Mouse (Mus musculus): ENCODE data around the gene Erc2.

The Erc2 gene

DNA sequence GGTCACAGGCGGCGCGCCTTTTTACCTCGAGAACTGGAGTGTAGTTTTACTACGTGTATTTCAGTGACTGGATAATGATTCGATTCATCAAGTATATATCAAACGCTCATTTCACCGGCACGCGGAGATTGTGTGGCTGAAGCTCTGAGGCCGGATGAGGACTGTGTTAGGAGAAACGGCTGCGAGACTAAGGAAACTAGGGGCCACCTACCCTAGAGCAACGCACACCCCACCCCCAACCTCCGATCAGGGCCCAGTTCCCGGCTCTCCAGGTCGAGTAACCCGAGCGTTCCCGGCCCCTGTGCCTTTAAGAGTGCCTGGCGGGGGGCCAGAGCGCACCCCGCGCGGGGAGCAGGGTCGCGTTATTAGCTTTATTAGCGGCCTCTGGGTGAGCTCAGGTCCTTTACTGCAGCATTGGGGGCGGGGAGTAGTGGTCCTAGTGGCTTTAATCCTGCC is 884.2 kb downstream of the Erc2 start:
- no peak for DNase-seq (ENCODE audit: low spot score in 2 of 2)

DNA sequence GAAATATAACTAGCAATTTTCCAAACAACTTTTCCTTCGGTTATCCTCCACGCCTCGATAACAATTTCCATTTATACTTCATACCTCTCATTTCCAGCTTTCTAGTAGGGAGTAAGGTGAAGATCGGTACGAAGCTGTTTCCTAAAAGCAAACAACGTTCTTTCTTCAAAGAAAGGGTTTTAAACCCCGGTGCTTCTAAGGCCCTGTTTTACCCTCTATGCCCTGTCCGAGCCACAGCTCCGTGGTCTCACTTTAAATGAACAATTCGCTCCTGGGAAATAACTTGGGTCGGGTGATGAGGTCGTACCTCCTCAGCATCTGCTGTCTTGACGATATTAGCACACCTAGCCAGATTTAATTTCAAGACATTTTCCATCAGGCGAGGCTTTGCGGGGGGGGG is 884.8 kb downstream of the Erc2 start:
- no peak for DNase-seq (ENCODE audit: low spot score in 2 of 2)

DNA sequence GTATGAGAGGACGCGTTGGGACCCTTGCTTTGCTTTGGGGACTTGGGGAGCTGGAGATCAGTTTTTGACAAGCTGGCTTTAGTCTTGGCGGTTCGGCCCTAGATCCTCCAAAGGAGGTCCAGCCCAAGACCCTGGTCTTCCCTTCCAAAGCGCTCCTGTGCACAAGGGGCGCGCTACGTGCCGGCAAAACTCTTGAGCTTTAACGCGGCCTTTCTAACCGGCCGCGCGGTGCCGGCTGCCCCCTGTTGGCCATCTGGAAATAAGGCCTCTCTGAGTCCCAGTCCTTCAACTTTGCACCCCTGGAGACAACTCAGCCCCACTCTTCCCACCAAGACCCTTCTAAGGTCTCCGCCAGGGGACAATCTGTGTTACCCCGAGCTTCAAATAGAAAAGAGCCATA is 885.2 kb downstream of the Erc2 start:
- DNase-seq (ENCODE audit: low spot score in 2 of 2): peak in 1 of 2 experiments; percentile 31

DNA sequence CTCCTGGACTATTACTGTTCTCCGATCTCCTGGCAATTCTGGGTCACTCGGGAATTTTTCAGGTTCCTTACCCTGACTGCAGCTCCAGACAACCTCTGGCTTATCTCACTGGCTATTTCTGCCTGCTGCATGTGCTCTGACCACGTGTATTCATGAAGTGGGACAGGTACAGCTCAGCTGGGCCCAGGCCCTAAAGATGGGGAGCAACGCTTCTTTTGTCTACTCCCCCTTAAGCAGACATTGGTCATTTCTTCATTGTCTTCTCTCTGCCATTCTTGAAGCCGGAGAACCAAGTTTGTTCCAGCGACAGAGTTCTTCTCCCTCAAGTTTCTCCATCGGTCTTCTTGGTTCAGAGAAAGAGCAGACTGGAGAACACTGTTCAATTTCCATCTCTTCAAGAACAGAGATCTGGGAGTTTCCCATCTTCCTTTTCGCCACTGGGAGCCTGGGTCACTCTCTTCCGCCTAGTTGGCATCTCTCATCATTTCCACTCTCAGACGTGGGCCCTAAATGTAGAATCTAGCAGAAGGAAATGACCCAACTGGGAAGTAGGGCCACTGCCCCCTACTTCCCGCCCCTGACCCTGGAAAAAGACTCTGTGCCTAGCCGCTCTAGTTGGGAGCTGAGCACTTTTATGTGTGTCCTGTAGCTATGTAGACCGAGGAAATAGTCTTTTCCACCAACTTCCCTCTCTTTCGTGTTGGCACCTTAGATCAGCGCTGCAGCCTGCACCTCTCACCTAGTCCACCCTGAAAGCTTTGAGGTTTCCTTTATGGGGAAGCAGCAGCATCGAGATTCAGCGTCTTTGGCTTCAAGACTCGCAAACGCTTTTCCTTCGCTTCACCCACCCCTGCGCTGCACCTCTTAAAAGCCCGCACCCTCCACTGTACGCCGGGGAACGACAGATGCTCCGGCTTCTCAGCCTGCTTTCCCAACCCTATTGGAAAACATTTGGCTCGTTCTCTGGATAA is 886.3 kb downstream of the Erc2 start:
- DNase-seq (ENCODE audit: low spot score in 2 of 2): no peak

DNA sequence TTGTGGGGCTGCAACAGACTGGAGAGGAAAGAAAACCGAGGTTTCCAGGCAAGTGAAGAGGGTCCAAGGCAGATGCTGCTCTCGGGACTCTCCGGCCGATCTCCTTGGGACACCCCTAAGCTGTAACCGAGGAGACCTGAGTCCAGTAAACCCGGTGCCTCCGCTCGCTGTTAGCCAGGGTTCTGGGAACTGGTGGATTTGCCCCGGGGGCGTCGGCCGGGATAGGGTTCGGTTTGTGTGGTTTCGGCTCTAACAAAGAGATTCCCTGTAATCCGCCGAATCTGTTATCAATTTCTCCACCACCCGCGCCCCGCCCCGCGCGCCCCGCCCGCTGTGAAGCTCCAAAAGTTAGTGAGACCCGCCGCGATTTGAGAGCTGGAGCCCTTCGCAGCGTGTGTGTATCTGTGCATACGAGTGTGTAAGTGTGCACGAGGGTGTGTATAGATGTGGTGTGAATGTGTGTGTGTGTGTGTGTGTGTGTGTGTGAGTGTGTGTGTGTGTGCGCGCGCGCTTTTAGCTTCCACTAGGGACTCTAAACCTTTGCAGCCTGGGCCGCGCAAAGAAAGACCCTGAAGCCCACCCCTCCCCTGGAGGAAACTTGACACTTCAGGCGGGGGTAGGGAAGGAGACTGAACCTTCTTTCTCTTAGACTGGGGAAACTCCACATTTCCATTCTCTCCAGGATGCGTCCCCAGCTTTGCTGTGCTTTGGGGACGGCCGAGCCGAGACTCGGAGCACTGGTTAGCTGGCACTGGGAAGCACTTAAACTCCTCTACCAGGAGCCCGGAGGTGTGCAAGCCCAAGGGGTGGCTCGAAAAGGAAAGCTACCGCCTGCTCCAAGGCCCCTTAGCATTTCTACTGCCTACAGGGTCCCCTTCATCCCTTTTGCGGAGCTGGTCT is 887.5 kb downstream of the Erc2 start:
- no peak for DNase-seq (ENCODE audit: low spot score in 2 of 2)

DNA sequence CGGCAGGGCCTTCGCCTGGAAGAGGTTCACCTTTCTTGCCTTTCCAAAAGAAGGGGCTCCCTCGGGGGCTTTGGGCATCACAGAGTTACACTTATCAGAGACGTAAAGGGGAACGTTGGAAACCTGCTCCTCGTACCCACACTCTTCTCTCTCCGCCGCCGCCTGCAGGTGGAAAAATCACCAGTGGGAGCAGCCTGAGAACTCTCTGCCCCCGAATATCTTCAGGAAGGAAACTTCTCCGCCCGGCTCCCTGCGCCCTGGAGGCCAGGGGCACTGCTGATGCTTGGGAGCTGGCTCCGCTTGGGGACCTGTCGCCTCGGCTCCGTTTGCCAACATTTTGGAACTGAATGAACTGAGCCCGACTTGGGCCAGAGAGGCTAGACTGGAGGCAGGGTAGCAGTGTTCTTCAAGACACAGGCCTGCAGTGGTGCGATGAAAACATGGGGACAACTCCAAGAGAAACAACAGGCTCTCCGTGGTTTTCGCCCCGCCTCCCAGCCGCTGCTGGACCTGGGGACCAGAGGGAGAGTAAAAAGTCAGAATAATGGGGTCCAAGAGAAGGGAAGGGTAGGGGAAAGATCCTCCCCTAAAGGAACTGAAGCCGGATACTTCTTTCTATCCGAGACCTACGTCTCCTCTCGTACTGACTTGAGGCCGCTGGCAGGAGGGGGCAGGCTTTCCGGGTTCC is 888.3 kb downstream of the Erc2 start:
- DNase-seq (ENCODE audit: low spot score in 2 of 2): no peak

DNA sequence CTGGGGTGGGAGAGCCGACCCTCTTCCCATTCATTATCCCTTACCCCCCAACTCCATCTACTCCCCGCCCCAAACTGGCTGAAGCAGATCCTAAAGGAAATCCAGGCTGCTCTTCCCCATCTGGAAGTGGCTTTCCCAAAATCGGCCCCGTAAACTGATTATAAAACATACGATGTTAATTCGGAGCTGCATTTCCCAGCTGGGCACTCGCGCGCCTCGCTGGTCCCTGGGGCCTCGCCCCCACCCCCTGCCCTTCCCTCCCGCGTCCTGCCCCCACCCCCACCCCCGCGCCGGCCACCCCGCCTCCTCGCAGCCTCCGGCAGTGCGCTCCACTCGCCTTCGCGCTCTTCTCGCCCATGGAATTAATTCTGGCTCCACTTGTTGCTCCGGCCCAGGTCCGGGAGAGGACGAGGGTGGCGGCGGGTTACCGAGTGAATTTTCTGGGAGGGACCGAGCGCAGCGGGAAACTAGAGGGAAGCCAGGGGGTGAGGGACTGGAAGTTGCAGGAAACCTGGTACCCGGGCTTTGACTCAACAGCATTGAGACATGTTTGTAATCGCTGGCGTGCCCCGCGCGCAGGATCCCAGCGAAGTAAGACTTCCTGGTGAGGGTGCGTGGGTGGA is 888.9 kb downstream of the Erc2 start:
- DNase-seq (ENCODE audit: low spot score in 2 of 2): no peak

DNA sequence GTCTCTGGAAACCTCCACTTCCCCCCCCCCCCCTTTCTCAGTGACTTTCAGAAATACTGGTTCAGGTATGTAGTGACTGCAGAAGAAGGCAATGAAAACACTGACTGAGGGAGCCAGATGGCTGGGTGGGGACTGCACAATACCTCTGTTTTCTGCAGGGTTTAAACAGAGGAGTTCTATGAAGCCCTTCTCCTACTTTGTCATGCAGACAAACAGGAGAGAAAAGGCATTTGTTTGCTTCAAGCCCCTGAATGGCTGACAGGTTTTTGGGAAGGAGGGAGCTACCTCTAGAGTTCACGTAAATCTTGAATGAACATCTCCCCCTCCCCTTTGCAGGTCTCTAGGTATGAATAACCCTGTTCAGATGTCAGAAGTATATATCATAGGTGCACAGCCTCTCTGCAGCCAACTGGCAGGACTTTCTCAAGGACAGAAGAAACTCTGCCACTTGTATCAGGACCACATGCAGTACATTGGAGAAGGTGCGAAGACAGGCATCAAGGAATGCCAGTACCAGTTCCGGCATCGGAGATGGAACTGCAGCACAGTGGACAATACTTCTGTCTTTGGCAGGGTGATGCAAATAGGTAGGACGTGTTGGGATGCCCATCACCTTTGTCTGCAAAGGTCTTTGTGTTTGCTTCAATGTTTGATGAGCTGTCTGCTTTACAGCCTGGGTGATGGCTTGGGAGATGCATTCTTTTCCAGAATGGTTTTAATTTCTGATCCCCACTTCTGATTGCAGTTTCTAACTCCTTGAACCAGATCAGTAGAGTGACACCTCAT is 890.8 kb downstream of the Erc2 start:
- DNase-seq (ENCODE audit: low spot score in 2 of 2): no peak

DNA sequence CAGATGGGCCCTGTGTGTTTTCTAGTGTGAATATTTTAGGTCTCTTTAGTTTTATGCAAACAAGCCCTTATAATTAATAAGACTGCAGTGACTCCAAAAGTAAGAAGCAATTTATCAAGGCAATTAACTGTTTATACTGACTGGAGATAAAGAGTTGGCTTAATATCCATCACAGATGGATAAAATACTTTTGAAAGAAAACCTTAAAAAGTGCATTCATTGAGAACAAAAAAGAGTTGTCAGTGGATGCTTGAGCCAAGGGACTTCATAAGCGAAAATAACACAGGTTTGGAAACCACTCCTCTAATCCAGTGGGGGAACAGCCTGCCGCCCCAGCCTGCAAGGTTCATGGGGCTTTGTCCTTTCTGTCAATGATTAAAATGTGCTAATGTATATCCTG is 891.9 kb downstream of the Erc2 start:
- no peak for DNase-seq (ENCODE audit: low spot score in 2 of 2)

DNA sequence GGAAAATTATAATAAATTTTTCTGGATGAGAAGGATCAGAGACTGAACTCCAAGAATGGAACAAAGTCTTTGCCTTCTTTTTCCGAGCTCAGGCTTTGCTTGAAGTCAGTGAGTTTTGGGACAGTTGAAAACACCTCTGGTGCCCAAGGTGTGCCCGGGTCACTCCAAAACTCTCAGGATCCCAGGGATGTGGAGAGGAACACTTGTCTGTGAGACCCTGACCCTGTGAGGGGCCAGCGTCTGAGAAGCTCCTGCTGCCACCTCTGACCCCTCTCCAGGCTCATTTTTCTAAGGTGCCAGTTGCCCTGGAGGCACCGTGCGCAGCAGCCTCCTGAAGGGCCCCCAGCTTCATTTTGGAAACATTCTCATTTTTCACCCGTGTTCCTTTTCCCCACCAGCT is 893.1 kb downstream of the Erc2 start:
- DNase-seq (ENCODE audit: low spot score in 2 of 2): no peak

DNA sequence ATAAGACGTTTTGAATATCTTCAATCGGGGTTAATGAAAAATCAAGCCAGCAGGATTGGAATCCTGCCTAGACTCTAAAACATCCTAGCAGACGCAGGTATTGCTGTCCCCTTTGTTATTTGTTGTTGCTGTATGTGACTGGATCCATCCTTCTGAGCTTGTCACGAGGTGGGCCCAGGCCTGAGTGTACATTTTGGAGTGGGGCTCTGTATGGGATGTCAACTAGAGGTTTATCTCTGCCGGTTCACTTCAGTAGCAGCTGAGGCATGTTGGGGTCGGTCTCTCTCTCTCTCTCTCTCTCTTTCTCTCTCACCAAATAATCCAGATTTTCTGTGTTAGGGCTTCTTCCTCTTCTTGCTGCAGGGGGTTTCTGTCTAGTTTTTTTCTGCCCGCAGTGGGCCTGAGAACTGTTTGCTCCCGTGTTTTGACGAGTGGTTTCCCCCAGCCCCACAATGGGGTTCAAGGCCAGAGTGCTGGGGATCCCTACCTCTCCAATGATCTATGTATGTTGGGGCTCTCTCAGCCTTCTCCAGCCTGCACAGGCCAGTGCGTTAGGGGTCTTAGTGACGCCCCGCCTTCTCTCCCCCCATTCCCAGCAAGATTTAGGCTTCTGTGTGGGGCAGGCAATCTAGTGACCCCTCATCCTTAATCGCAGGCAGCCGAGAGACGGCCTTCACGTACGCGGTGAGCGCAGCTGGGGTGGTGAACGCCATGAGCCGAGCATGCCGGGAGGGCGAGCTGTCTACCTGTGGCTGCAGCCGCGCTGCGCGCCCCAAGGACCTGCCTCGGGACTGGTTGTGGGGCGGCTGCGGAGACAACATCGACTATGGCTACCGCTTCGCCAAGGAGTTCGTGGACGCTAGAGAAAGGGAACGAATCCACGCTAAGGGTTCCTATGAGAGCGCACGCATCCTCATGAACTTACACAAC is 895.7 kb downstream of the Erc2 start:
- no peak for DNase-seq (ENCODE audit: low spot score in 2 of 2)

DNA sequence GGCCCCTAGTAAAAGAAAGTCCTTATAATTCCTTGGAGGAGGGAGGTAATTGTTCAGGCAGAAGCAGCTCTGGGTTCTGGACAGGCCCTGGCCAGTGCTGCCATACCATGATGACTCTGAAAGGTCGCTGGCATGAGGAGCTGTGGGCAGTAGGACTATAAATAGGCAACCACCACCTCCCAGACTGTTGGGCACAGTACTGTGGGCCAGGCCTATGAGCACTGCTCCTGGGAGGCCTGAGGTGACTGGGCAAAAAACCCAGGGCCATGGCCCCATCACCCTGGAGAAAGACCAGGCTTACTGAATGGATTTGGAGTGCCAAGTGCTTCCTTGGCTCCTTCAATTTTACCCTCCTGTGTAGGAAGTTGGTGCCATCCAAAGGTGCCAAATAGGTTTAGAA is 898.9 kb downstream of the Erc2 start:
- no peak for DNase-seq (ENCODE audit: low spot score in 2 of 2)

DNA sequence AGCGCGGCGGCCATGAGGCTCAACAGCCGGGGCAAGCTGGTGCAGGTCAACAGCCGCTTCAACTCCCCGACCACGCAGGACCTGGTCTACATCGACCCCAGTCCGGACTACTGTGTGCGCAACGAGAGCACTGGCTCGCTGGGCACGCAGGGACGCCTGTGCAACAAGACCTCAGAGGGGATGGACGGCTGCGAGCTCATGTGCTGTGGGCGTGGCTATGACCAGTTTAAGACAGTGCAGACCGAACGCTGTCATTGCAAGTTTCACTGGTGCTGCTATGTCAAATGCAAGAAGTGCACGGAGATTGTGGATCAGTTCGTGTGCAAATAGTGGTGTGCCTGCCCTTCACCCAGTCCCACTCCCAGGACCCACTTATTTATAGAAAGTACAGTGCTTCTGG is 900.4 kb downstream of the Erc2 start:
- no peak for DNase-seq (ENCODE audit: low spot score in 2 of 2)

DNA sequence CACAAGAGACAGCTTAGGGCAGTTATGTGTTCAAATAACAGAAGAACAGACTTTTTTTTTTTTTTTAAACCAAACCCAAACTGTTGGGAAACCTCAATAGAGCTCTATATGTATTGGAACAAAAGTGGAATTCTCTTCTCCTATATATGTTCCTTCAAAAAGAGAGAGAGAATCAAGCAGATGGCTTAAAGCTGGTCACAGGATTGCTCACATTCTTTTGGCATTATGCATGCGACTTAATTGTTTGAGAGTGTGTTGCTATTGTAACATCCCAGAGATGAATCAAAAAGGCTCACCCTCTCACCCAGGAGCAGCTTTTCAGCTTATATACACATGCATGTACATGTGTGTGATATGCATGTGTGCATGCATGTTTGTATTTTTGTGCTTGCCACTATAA is 903.3 kb downstream of the Erc2 start:
- no peak for DNase-seq (ENCODE audit: low spot score in 2 of 2)
